7 mouse cellular contexts compared by ENCODE assay signal in genomic region chr8:124070363-124071324, GRCm38 (mm10). TPM values are rescaled to one million over a fixed set of nuclear protein-coding genes. Genes with fewer than 3 reads are reported as not detected.
A peak's percentile ranks its signal among the peaks of the same experiment; 100 is the strongest.
DNase-seq lines count a peak whose midpoint lies in the region; ATAC-seq lines count a peak whose summit lies in the region.

No protein-coding gene starts in this region.

- H3K9ac ChIP-seq in embryonic facial prominence, embryonic 12.5 days: no peak overlapping the region
- no peak overlapping the region for H3K9ac ChIP-seq in limb, embryonic 15.5 days
- H3K9ac ChIP-seq in intestine, embryonic 16.5 days (ENCODE audit: low read depth, low read length): no peak overlapping the region

- H3K4me2 ChIP-seq in embryonic facial prominence, embryonic 12.5 days (replicated peaks): peak overlapping the region; percentile 11; the same call in 1 of the 2 replicates
- no peak overlapping the region for H3K4me2 ChIP-seq in limb, embryonic 15.5 days
- H3K4me2 ChIP-seq in intestine, embryonic 16.5 days (ENCODE audit: low read depth, low read length): no peak overlapping the region

- 23% methylated on average over 18 of the region's 18 CpGs for WGBS in embryonic facial prominence, embryonic 12.5 days
- WGBS in limb, embryonic 15.5 days: 21% methylated on average over 18 of the region's 18 CpGs
- WGBS in intestine, embryonic 16.5 days: 45% methylated on average over 18 of the region's 18 CpGs

- peak overlapping the region; percentile 76 for H3K4me3 ChIP-seq in megakaryocyte, embryonic 14.5 days (replicated peaks)
- H3K4me3 ChIP-seq in embryonic facial prominence, embryonic 12.5 days: no peak overlapping the region
- no peak overlapping the region for H3K4me3 ChIP-seq in limb, embryonic 15.5 days
- no peak overlapping the region for H3K4me3 ChIP-seq in intestine, embryonic 16.5 days (ENCODE audit: low read length)

- 0 out of 2 replicates have a peak overlapping the region, but pooled peaks have one; percentile 41 for H3K27ac ChIP-seq in embryonic facial prominence, embryonic 12.5 days
- peak overlapping the region; percentile 18; the same call in 1 of the 2 replicates for H3K27ac ChIP-seq in limb, embryonic 15.5 days
- no peak overlapping the region for H3K27ac ChIP-seq in intestine, embryonic 16.5 days (ENCODE audit: low read length)

- ATAC-seq in megakaryocyte, adult 5-6 weeks (ENCODE audit: poor library complexity, severe bottlenecking): no peak
- ATAC-seq in embryonic facial prominence, embryonic 12.5 days (ENCODE audit: insufficient number of reproducible peaks, insufficient read depth, low FRiP score, low TSS enrichment): no peak
- no peak for ATAC-seq in limb, embryonic 15.5 days (ENCODE audit: insufficient number of reproducible peaks, low FRiP score, low TSS enrichment, low read depth)
- ATAC-seq in intestine, embryonic 16.5 days: no peak

- H3K9me3 ChIP-seq in megakaryocyte, embryonic 14.5 days: 0 out of 2 replicates have a peak, but pooled peaks cover 8% of the 10 kb centered on the region
- no peaks in the 10 kb centered on the region for H3K9me3 ChIP-seq in embryonic facial prominence, embryonic 12.5 days
- no peaks in the 10 kb centered on the region for H3K9me3 ChIP-seq in limb, embryonic 15.5 days
- no peaks in the 10 kb centered on the region for H3K9me3 ChIP-seq in intestine, embryonic 16.5 days (ENCODE audit: control insufficient read depth, low read length)

- no peaks in the 10 kb centered on the region for H3K36me3 ChIP-seq in megakaryocyte, embryonic 14.5 days (replicated peaks; ENCODE audit: low read length)
- H3K36me3 ChIP-seq in embryonic facial prominence, embryonic 12.5 days: no peaks in the 10 kb centered on the region
- H3K36me3 ChIP-seq in limb, embryonic 15.5 days: no peaks in the 10 kb centered on the region
- no peaks in the 10 kb centered on the region for H3K36me3 ChIP-seq in intestine, embryonic 16.5 days (ENCODE audit: control insufficient read depth, insufficient read depth, low read length)

- H3K4me1 ChIP-seq in megakaryocyte, embryonic 14.5 days: peaks cover 69% of the 10 kb centered on the region
- H3K4me1 ChIP-seq in embryonic facial prominence, embryonic 12.5 days: peaks cover 26% of the 10 kb centered on the region
- H3K4me1 ChIP-seq in limb, embryonic 15.5 days: peaks cover 20% of the 10 kb centered on the region
- no peaks in the 10 kb centered on the region for H3K4me1 ChIP-seq in intestine, embryonic 16.5 days (ENCODE audit: control insufficient read depth, insufficient read depth, low read length)

- peaks cover 6% of the 10 kb centered on the region for H3K27me3 ChIP-seq in megakaryocyte, embryonic 14.5 days (replicated peaks)
- no peaks in the 10 kb centered on the region for H3K27me3 ChIP-seq in embryonic facial prominence, embryonic 12.5 days
- H3K27me3 ChIP-seq in limb, embryonic 15.5 days: no peaks in the 10 kb centered on the region
- H3K27me3 ChIP-seq in intestine, embryonic 16.5 days (replicated peaks; ENCODE audit: control insufficient read depth, insufficient read depth, low read length): no peaks in the 10 kb centered on the region

- DNase-seq in heart, postnatal 4 days: peak; percentile 69
- no peak for DNase-seq in natural killer cell, adult 2 months (ENCODE audit: low spot score in 2 of 2)

RNA-seq across cellular contexts. Expression of gene Urb2, which starts 49.3 kb away (rescaled TPM):
- polyA plus RNA-seq in megakaryocyte, embryonic 14.5 days (2012; ENCODE audit: insufficient read depth, low replicate concordance): 0.37 and 0.92 TPM in 2 replicates
- 5.5 and 6.6 TPM in 2 replicates for total RNA-seq in megakaryocyte, adult 5-6 weeks (2015)
- 4.2 and 5.4 TPM in 2 replicates for total RNA-seq in megakaryocyte, adult 5-6 weeks (2017)
- 5.2 and 6.1 TPM in 2 replicates for polyA plus RNA-seq in embryonic facial prominence, embryonic 12.5 days (2016; fragmentation: Nextera tagmentation; extraction: Ambion mirVana)
- 10 to 100 TPM; 10.8 to 11.1 TPM for total RNA-seq in heart, postnatal 4 days (2021)
- polyA plus RNA-seq in limb, embryonic 15.5 days (2015; fragmentation: Nextera tagmentation; extraction: Ambion mirVana): 4.7 and 5.0 TPM in 2 replicates
- polyA plus RNA-seq in intestine, embryonic 16.5 days (2015; fragmentation: Nextera tagmentation; extraction: Ambion mirVana): 3.9 TPM in 2 replicates

RNA-seq across cellular contexts. Expression of gene Taf5l, which starts 49.4 kb away (rescaled TPM):
- polyA plus RNA-seq in megakaryocyte, embryonic 14.5 days (2012; ENCODE audit: insufficient read depth, low replicate concordance): 2.3 and 8.0 TPM in 2 replicates
- total RNA-seq in megakaryocyte, adult 5-6 weeks (2015): 14.5 and 15.3 TPM in 2 replicates
- 14.6 and 19.6 TPM in 2 replicates for total RNA-seq in megakaryocyte, adult 5-6 weeks (2017)
- polyA plus RNA-seq in embryonic facial prominence, embryonic 12.5 days (2016; fragmentation: Nextera tagmentation; extraction: Ambion mirVana): 46.3 and 47.5 TPM in 2 replicates
- total RNA-seq in heart, postnatal 4 days (2021): 10 to 100 TPM; 27.5 to 29.9 TPM
- 30.1 and 34.4 TPM in 2 replicates for polyA plus RNA-seq in limb, embryonic 15.5 days (2015; fragmentation: Nextera tagmentation; extraction: Ambion mirVana)
- polyA plus RNA-seq in intestine, embryonic 16.5 days (2015; fragmentation: Nextera tagmentation; extraction: Ambion mirVana): 27.8 and 32.7 TPM in 2 replicates
